Mouse (Mus musculus) megakaryocyte-erythroid progenitor cell, adult 5-6 weeks (primary cell): ENCODE measurements at regions not wholly inside any gene's neighbourhood (a gene's known extent, or its start where the extent isn't known, plus 50 kb on each side); places are given as distances from the start of the nearest gene placed in this dataset.
A peak's percentile ranks its signal among the peaks of the same experiment; 100 is the strongest.

Source experiments
- ATAC-seq: replicated peaks from 2 replicates; pipeline ENCODE4 v1.8.0; 2016; ENCODE audit warnings: mild to moderate bottlenecking, inconsistent platforms; ENCODE audit not compliant: severe bottlenecking, poor library complexity, low FRiP score, low TSS enrichment

DNA sequence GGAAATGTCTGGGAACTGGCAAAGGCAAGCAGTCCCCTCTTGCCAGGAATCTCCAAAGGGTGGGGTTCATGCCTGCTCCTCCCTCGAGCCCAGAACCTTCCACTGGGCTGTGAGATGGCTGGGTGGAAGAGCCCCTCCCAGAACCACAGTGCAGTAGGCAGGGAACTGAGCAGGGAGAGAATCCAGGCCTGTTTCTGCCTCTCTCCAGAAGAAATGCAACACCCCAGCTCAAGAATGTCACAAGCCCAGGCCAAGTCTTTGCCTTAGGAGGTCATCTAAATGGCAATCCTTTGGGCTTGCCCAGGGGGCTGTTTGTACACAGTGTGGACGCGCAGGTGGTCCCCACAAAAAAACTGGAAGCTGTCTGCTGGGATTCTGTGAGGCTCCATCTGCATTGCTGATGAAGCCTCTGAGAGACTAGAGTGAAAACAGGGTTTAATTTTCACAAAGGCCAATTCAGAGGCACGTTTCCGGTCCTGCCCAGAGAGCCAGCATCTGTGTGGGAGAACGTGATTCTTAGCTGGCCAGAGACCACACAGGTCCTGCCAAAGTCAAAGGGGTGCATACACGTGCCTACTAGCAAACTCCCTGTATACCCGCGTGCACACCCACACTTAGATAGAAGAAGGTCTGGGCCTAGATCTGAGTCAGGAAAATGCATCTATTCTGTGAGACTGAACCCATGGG is 129.0 kb downstream of the Hmg20a start:
- ATAC-seq: no peak

DNA sequence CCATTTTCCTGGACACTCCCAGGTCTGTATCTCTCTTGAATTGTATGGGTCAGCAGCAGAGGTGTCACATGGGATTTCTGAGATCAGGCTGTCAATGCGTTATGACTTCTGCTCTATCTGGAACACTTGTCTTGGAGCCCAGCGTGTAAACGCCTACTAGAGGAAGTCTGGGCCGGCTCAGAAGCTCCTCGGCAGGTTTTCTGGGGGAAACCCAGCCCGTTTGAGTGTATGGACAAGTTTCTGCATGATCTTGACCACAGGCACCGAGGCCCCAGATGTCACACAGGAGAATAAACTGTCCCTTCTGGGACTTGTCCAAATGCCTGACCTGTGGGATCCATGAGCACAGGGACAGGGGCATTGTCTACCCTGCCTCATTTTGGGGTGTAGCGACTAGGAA is 131.4 kb downstream of the Hmg20a start:
- ATAC-seq: no peak

DNA sequence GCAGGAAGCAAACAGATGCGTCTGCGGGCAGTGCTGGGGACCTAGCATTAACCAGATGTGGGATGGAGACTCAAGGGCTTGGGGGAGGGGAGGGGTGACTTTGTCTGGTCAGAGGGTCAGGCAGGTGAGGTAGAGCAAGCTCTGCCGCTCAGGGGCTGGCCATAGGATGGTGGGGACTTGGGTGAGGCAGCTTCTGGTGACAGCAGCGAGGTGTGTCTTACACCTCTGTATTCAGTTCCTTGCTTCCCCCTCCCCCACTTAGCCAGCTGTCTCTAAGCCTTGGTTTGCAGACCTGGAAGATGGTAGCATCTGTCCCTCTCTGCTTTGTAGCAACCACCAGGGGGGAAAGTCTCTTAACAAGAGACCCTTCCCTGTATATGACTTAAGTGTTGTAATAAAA is 131.8 kb downstream of the Hmg20a start:
- ATAC-seq: no peak

DNA sequence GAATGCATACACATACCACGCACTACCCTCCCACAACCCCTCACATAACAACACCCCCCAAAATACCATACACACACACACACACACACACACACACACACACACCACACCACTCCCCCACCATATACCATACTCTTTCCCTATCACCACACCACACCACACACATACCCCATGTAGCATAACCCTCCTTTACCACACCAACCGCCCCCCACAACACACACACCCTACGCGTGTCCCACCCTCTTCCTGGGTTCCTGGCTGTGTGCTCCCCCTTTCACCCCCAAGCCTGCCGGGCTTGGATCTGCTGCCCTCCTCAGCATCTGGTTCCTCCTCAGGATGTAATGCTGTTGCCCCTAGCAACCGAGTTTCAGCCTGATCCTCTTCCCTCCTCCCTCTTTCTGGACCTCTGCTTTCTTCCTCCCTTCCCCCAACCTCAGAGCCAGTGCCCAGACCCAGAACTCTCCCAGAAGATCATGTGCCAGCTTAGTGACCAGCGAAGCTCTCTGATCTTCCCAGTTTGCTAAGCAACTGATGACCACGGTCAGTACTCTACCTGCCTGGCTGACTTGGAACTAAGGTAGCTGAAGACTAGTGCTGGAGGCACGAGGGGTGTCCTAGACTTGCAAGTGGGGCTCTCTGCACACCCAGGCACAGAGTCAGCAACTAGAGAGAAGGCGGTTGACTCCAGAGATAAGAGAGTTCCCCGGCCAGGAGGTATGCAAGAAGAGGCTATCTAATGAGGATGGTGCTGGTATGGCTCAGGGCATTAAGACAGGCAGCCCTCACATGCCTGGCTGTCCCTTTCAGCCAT is 133.2 kb downstream of the Hmg20a start:
- peak; percentile 66 for ATAC-seq

DNA sequence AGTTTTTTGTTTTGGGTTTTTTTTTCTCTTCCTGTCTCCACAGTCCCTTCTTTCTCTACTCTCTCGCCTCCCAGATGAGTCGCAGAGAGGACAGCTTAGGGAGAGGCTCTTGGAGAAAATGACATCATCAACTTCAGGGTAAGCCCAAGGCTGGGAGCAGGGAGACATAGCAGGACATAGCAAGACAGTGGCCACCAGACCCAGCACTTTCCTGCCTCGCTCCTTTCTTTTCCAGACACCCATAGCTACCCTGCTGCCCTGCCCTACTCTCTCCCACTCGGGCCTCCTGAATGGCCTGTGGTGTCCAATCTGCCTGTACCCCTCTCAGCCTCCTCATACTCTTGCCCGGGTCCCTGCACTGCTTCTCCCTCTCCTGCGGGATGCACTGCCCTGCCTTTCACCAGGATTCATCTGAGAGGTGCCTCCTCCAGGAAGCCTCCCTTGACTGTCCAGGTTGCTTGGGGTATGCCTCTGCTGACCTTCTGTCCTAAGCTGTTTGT is 133.8 kb downstream of the Hmg20a start:
- ATAC-seq: no peak

DNA sequence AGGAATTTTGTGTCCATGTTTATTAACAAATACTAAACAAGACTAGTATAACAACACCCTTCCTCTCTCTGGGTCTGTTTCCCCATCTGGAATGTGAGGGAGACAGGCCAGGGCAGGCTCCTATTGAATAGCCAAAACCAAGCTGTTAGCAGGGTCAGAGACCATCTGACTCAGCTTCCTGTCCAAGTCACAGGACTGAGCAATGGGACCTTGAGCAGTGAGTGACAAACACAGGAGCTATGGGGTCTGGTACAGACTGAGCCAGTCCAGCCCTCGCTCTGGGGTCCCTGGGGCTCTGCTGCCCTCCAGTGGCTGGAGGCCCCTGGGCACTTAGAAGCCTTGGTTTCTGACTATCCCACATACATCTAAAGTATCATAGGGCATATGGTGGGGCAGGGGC is 134.4 kb downstream of the Hmg20a start:
- peak; percentile 73 for ATAC-seq

DNA sequence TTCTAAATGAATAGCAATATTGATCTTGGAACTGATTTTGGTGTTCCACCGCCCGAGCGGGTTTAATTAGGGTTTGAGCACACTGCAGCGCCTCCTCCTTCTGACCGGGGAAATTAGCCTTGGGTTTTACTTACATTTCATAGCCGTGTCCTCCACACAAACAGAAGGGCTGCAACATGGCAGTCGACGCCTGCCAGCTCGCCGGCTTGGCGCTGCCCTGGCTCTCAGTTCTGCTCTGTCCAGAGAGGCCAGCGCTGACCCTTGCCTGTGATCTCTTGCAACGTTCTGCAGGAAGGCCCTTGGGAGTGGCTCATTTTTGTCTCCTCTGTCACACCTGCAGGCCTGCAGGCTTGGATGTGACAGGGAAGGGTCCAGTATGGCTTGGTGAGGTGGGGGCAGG is 135.2 kb downstream of the Hmg20a start:
- no peak for ATAC-seq

DNA sequence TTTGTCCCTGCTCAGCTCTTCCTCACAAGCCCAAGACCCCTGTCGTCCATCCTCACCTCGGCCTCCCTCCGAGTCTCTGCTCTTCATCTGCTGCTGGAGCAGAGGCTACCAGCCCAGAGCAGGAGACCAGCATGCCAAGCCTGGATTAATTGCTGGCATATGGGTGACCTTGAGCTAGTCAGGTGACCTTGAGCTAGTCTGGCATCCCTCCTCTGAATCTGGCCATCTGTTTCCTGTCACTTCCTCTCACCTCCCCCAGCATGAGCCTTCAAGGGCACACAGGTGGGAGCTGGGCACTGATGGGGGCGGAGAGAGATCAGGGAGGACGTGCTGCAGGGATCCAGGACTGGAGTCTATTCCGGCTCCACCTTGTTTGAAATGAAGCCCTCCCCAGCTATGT is 135.7 kb downstream of the Hmg20a start:
- no peak for ATAC-seq

DNA sequence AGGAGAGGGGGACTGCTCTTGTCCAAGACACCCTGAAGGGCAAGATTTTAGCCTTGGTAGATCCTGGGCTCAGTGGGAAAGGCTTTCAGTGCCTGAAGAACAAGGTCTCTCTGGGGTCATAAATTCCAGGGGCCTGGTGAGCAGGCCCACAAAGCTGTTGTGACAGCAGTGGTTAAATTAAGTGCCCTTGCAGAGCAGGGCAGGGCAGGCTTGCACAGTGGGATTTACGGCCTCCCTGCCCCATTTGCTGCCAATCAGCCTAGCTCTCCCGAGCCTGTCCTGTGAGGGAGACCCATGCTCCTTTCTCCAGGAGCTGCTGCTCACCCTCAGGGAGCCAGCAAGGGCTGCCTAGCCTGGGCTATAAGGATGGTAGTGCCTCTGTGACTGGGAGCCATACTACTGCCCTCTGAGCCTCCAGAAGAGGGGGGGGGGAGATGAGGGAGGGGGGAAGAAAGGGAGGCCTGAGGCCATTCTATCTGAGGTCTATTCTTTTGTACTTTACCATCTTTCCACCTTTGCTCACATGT is 141.3 kb downstream of the Hmg20a start:
- ATAC-seq: no peak

DNA sequence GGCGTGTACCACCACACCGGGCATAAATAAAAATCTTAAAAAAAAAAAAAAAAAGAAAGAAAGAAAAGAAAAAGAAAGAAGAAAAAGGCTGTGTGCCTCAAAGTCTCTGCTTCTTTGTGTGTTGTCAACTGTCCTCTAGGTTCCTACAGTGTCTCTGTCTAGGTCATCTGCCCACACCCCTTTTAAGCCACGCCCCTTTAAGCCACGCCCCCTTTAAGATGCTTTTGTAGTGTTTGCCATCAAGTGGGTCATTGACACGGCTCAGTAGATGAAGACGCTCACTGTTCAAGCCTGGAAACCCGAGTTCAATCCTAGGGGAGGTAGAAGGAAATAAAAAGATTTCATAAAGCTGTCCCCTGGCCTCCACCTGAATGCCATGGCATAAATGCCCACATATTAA is 144.0 kb downstream of the Hmg20a start:
- ATAC-seq: no peak

DNA sequence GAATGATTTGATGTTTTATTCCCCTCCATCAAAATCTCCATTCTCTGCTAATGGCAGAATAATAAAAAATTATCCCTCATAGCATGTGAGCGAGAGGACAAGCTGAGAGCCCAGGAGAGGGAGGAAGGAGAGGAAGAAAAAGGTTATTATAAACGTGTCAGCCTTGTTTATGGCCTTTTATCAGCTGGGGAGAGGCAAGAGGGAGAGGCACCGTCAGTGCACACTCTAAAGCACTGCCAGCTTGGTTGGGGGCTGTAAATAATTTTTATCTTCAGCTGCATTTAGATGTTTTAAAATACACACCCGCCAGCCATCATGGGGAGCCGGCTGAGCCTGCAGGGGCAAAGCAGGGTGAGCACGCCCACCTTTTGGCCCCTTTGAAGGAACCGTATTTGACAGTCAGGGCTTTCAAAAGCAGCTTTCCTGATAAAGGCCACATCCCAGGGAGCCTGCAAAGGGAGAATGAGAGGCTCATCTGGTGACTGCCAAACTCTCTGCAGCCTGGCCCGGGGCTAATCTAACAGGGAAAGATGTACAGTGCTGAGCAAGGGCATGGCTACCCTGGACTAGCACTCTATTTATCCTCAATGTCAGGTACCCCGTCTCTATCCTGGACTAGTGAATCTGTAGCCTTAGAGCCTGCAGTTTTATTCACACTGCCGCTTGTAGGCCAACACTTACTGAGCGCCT is 145.8 kb downstream of the Hmg20a start:
- ATAC-seq: no peak
